Mouse (Mus musculus) heart, adult 2 months (tissue): ENCODE results near the gene Fgfr2.

ENCODE experiments used
- CTCF ChIP-seq: fragments of 200-600 bp; IDR thresholded peaks from 2 replicates; pipeline ENCODE4 v1.8.1; 2022; ENCODE audit warnings: antibody characterized with exemption, mild to moderate bottlenecking, moderate library complexity
- EP300 ChIP-seq: fragments of 200-500 bp; IDR thresholded peaks from 2 replicates; pipeline ENCODE4 v1.6.1; 2011; ENCODE audit warnings: low read depth, low read length, control low read depth; ENCODE audit not compliant: insufficient read depth
- POLR2A ChIP-seq: fragments of 200-500 bp; IDR thresholded peaks from 2 replicates; pipeline ENCODE4 v1.6.1; 2011; ENCODE audit warnings: mild to moderate bottlenecking, low read depth, low read length, control low read depth; ENCODE audit not compliant: insufficient read depth

DNA sequence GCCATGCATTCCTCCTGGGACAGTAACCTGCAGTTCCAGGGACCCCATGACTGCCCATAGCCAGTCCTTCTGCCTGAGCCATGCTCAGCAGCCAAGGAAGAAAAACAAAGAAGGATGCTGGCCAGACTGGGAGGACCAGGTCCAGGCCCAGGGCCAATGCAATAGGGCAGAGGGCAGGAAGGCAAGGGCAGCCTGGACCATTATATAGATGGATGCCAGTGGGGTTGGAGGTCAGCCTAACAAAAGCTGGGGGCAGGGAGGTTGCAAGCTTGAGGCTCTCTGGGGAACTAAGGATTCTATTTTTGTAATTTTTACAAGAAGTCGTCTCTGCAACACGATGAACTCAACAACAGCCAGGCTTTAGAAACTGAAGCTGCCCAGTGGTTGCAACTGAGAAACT is 890.2 kb downstream of the Fgfr2 start:
- TF ChIP-seq POLR2A, result no peak
- no peak for TF ChIP-seq CTCF
- TF ChIP-seq EP300, result no peak
